Mouse (Mus musculus) naive thymus-derived CD4-positive, alpha-beta T cell, adult 2 months (primary cell): Measurements from ENCODE around the gene Gm10837.

ENCODE experiments used
- DNase-seq: peaks from one replicate; pipeline ENCODE4 v3.0.0-alpha.2; 2011; ENCODE audit warnings: low read depth

The Gm10837 gene

GRCm38 (mm10) chr14:122479461-122480109 is 10.8 kb upstream of the Gm10837 start:
- no peak for DNase-seq

GRCm38 (mm10) chr14:122480355-122480754 is 10.0 kb upstream of the Gm10837 start:
- DNase-seq: no peak

GRCm38 (mm10) chr14:122481181-122481580 is 9.2 kb upstream of the Gm10837 start:
- no peak for DNase-seq

GRCm38 (mm10) chr14:122482081-122483023 is 8.0 kb upstream of the Gm10837 start:
- DNase-seq: no peak

- DNase-seq: no peak
These were observed 7.4 kb upstream of the Gm10837 start for GRCm38 (mm10) chr14:122483024-122483385.

GRCm38 (mm10) chr14:122483556-122484421 is 6.6 kb upstream of the Gm10837 start:
- DNase-seq: no peak

- DNase-seq: no peak
These were observed 5.9 kb upstream of the Gm10837 start for GRCm38 (mm10) chr14:122484458-122484843.

- no peak for DNase-seq
These were observed 5.4 kb upstream of the Gm10837 start for GRCm38 (mm10) chr14:122484844-122485551.

- DNase-seq: no peak
These were observed 4.7 kb upstream of the Gm10837 start for GRCm38 (mm10) chr14:122485635-122486181.

GRCm38 (mm10) chr14:122486611-122487010 is 3.8 kb upstream of the Gm10837 start:
- DNase-seq: no peak

- peak; percentile 4 for DNase-seq
These were observed 3.0 kb upstream of the Gm10837 start for GRCm38 (mm10) chr14:122487366-122487765.

- DNase-seq: peak; percentile 45
These were observed 1.3 kb upstream of the Gm10837 start for GRCm38 (mm10) chr14:122489041-122489440.

GRCm38 (mm10) chr14:122489686-122490414 is 536 bp upstream of the Gm10837 start:
- peak; percentile 36 for DNase-seq

GRCm38 (mm10) chr14:122491521-122491920 is 1.1 kb downstream of the Gm10837 start:
- DNase-seq: no peak

- DNase-seq: no peak
These were observed 1.6 kb downstream of the Gm10837 start for GRCm38 (mm10) chr14:122492015-122492414.

- no peak for DNase-seq
These were observed 18.7 kb downstream of the Gm10837 start for GRCm38 (mm10) chr14:122509058-122509457.

- no peak for DNase-seq
These were observed 21.1 kb downstream of the Gm10837 start for GRCm38 (mm10) chr14:122511519-122511918.

GRCm38 (mm10) chr14:122513511-122514036 is 23.2 kb downstream of the Gm10837 start:
- DNase-seq: no peak

GRCm38 (mm10) chr14:122528475-122528874 is 38.1 kb downstream of the Gm10837 start:
- no peak for DNase-seq
